Mouse (Mus musculus) gastrocnemius, adult 2 months (tissue): ENCODE measurements around the gene Slc2a12. TPM values are rescaled to one million over a fixed set of nuclear protein-coding genes. Genes with fewer than 3 reads are reported as not detected.

Experiments
- DNase-seq: peaks from one replicate; pipeline ENCODE4 v3.0.0; 2022
- H3K27ac ChIP-seq: fragments of 200-600 bp; 2 replicates; pipeline ENCODE4 v1.8.1; 2022; ENCODE audit warnings: mild to moderate bottlenecking
- H3K4me3 ChIP-seq: fragments of 200-600 bp; 2 replicates; pipeline ENCODE4 v1.8.1; 2022; ENCODE audit warnings: mild to moderate bottlenecking, moderate library complexity
- CTCF ChIP-seq: fragments of 200-600 bp; IDR thresholded peaks from 2 replicates; pipeline ENCODE4 v1.8.1; 2022; ENCODE audit warnings: antibody characterized with exemption, mild to moderate bottlenecking, moderate library complexity
- intact Hi-C: fragments of 180-260 bp; cut with DNase I; formaldehyde crosslinking; loops from one replicate; pipeline ENCODE4 v1.15.1; 2025
- total RNA-seq, 2 experiments: library from RNA; stranded (reverse); gene quantifications; 2 replicates each; pipeline ENCODE4 v1.2.3; 2021

Gene Slc2a12
- total RNA-seq, 2 experiments from 2014 or later = 13.3 to 13.8 TPM

DNA sequence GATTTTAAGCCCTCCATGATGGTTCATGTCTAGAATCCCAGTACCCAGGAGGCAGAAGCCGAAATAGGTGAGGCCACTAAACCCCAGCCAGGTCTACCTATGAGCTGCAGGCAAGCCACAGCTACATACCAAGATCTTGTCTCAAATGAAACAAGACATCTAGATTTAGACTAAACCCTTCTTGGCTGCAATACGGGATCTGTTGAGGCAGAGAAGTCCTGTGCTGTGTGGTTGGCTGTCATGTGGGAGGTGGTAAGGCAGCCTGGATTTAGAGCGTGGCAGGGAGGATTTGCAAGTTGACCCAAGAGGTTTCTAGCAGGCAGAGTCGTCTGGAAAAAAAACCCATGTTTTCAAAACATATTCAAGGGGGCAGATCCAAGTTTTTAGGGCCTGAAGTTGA is 12.9 kb upstream of the Slc2a12 start:
- no peak overlapping the region for H3K27ac ChIP-seq
- no peak for DNase-seq
- TF ChIP-seq CTCF = no peak
- intact Hi-C loops = no loop called here
- no peak overlapping the region for H3K4me3 ChIP-seq

DNA sequence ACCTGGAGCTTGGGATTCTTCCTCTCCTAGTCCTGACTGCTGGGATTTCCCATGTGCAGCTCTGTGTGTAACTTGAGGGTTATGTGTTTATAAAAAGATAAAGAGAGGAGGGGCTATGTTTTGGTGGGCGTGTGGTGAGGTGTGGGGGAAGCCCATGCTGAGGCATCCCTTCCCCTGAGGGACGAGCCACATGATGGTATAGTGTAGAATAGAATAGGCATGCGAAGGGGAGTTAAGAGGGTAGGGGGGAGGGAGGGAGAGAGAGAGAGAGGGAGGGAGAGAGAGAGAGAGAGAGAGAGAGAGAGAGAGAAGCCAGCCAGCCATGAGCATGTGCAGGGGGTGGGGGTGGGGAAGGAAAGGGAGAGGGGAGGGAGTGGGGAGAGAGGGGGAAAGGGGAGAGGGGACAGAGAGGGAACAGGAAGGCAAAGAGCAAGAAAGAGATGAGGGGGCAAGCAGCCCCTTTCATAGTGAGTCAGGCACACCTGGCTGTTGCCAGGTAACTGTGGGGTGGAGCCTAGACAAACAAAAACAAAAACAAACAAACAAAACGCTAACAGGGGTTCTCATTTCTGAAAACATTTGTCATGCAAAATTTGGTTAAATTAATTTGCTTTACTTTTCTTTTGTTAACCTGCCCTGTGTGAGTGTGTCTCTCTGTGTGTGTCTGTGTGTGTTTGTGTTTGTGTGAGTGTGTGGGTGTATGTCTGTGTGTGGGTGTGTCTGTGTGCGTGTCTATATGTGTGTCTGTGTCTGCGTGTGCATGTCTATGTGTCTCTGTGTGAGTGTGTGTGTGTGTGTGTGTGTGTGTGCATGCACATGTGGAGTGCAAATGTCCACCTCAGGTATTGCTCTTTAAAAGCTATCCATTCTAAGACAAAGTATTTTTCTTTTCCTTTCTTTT is 11.2 kb upstream of the Slc2a12 start:
- Histone ChIP-seq H3K27ac (no peak overlapping the region), H3K4me3 (no peak overlapping the region)
- no peak for DNase-seq
- TF ChIP-seq CTCF = no peak
- intact Hi-C loops = no loop called here

DNA sequence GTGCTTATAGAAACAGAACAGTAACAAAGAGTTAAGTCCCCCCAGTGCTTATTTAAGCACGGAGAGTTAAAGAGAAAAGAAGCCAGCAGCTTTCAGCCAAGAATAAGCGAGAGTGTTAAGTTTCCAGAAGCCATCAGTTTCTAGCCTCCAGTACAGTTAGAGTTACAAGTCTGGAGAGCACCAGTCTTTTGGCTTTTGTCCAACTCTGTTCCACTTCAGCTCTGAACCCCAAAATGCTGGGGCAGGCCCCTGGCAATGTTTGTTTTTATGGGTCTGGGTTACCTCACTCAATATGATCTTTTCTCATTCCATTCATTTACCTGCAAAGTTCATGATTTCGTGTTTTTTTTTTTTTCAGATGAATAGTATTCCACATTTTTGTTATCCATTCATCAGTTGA is 7.6 kb upstream of the Slc2a12 start:
- no peak overlapping the region for H3K27ac ChIP-seq
- DNase-seq = no peak
- no peak for TF ChIP-seq CTCF
- intact Hi-C loops = no loop called here
- H3K4me3 ChIP-seq = no peak overlapping the region

DNA sequence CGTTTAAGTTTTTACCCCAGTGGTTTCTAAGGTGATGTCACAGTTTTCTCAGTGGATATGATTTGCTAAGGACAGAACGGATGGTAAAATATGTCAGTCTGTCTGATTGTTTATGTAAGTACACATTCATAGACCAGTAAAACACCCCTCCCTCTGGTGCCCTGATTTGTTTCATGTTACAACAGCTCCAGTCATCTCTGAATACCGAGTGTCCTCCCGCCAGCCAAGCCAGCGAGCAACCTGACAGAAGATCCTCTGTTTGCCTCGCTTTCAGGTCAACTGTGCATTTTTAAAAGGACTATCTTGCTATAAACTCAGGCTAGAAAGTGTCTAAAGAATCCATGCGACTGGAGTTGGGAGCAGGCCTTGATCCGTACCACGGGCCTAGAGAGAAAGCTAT is 640 bp upstream of the Slc2a12 start:
- Histone ChIP-seq H3K4me3 (peak overlapping the region; percentile 82), H3K27ac (peak overlapping the region; percentile 98)
- TF ChIP-seq CTCF = no peak
- intact Hi-C loops = loop anchor here (5.0 kb wide), 1 partner anchor 73 kb away; no protein-coding TSS in a partner anchor
- DNase-seq = peak; percentile 68

DNA sequence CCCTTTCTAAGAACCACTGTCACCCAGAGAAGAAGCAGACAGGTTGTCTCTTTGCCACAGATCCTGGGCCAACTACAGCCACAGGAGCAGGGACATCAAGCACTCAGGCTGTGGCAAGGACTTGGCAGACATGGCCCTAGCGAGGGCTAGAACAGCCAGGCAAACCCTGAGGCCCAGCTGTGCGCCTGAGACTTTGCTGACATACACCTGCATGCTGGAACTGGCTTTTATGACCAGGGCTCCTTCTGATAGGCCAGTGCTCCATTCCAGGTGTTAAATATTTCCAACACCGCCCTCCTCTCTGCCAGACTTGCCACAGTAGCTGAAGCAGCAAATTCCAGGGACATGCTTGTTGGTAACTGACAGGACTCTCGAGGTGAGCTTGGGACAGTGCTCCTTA is 3.9 kb downstream of the Slc2a12 start:
- intact Hi-C loops = no loop called here
- Histone ChIP-seq H3K27ac (peak overlapping the region; percentile 55), H3K4me3 (no peak overlapping the region)
- DNase-seq = peak; percentile 46
- no peak for TF ChIP-seq CTCF

DNA sequence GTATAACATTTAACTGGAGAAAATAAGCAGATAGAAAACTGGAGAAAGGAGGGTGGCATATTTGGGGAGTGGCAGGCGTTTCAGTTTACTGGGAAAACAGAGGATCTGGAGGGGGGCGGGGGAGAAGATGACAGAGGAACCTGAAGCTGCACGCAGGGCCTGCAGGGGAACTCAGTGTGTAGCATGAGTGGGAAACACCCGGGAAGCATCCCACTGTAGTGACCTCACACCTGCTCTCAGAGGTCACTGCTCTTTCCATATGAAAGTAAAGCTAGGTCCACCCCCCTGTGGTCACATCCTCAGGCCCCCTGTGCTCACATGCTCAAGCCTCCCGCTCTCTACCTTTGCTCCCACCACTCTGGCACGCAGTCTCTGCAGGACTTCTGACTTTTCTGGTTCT is 9.0 kb downstream of the Slc2a12 start:
- no peak for TF ChIP-seq CTCF
- Histone ChIP-seq H3K4me3 (no peak overlapping the region), H3K27ac (no peak overlapping the region)
- DNase-seq = no peak
- intact Hi-C loops = no loop called here

DNA sequence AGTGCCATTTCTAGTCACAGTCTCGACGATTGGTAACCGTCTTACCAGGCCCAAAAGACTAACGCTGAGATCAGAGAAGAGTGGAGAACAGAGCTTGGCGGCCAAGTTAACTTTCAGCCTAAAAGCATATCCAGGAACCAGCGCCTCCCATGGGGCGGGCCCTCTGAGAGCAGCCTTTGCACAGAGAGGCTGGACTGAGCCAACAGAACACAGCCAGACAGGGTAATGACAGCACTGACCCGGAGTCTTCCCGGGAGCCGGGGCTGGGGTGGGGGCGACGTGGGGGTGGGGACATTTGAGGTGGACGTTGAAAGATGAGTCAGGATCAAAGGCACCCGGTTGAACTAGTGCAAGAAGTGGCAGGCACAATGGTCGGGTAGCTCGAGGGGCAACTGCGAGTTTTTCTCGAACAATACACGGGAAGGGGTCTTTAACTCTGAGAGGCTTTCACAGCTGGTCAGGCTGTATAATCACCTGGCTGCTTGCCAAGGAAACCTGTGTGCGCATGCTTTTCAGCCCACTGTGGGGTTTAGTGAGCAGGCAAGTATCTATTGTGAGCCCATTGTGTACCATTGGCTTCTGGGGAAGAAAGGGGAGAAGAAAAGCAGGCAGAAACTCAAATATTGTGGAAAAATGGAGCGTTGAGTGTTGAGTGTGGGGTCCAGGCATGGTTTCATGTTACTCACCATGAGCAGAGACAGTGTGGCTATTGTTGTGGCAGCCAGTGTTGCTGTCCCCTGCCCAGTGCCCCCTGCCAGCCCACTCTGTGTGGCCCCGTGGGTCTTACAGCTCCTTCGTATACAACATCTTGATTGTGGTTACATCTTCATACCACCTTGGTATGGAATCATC is 13.9 kb downstream of the Slc2a12 start:
- no peak for TF ChIP-seq CTCF
- DNase-seq = peak; percentile 61
- H3K4me3 ChIP-seq = peak overlapping the region; percentile 9; the same call in 1 of the 2 replicates
- H3K27ac ChIP-seq = no peak overlapping the region
- intact Hi-C loops = no loop called here

DNA sequence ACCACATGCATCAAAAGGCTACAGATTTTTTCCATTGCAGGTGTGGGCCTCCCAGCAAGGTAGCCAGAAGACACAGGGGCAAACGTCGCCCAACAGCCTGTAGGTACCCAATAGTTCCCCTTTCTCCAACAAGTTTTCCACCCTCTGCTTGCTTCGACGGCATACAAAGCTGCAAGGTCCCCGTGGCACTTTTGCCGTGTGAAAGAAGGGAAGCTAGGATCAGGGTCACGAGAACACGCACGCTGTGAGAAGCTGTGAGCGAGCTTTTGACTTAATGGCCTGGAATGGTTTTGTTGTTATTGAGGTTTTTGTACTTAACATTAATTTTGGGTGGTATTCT is 14.5 kb downstream of the Slc2a12 start:
- H3K27ac ChIP-seq = no peak overlapping the region
- no peak for DNase-seq
- H3K4me3 ChIP-seq = no peak overlapping the region
- no peak for TF ChIP-seq CTCF
- intact Hi-C loops = no loop called here

DNA sequence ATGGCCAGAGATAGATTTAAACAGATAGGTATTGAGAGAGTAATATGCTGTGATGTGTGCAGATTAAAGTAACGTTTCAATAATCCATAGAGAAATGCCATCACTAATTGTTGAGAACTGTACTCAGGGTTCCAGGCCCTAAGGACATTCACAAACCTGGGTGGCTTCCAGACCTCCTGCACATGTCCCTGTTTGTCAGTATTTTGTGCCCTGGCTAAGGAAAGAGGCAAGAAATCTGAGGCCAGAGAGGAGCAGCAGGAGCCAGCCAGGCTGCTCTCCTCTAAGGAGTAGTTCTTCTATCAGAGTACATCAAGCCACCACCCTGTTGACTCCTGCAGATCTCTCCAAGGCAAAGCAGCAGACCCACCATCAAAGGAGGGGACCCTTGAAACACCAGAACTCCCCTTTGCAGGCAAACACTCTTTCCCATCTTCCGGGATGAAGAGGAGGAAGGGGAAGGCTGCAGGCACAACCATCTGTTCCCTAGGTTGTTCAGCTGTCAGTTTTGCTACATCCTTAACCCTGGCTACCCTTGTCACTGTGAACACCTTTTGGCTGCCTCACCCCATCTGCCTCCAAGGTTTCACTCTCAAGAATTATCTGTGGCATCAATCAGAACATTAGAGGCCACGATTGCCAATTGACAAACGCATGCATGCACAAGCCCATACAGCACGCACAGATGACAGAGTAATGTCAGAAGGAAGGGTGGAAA is 15.6 kb downstream of the Slc2a12 start:
- TF ChIP-seq CTCF = no peak
- Histone ChIP-seq H3K27ac (peak overlapping the region; percentile 54), H3K4me3 (no peak overlapping the region)
- intact Hi-C loops = no loop called here
- DNase-seq = peak; percentile 47

DNA sequence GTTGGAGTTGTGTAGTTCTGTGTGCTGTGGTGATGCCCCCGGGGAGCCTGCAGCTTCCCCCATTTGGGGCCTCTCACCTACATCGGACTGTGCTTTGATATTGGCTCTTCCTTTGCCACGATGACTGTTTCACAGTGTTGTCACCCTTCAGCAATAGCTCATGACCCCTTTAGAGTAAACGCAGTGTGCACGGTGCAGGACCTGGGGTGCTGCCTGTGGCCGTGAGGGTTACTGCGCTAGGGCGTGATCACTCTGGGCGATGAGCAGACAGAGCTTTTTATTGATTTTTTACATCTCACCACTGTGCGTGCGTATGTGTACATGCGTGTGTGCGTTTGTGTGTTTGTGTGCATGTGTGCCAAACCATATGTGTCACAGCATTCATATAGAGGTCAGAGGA is 23.7 kb downstream of the Slc2a12 start:
- intact Hi-C loops = no loop called here
- TF ChIP-seq CTCF = no peak
- DNase-seq = no peak
- no peak overlapping the region for H3K27ac ChIP-seq
- no peak overlapping the region for H3K4me3 ChIP-seq

DNA sequence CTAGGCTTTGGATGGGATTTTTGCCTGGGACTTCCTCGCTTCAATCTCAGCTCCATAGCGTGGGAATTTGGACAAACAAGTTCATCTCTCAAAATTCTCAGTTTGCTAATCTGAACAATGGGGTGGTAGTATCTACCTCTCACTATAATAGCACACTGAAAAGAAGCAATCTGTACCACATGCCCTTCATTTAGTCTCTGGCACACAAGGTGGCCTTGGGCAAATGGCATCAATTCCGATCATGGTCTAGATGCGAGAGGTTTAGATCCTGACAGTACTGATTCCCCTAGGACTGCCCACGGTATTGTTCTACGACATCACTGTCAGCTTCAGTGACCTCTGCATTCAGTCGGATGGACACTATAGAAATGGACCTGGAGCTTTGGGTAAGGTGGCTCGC is 29.4 kb downstream of the Slc2a12 start:
- peak overlapping the region; percentile 31; the same call in 1 of the 2 replicates for H3K27ac ChIP-seq
- no peak for DNase-seq
- no peak overlapping the region for H3K4me3 ChIP-seq
- no peak for TF ChIP-seq CTCF
- intact Hi-C loops = no loop called here

DNA sequence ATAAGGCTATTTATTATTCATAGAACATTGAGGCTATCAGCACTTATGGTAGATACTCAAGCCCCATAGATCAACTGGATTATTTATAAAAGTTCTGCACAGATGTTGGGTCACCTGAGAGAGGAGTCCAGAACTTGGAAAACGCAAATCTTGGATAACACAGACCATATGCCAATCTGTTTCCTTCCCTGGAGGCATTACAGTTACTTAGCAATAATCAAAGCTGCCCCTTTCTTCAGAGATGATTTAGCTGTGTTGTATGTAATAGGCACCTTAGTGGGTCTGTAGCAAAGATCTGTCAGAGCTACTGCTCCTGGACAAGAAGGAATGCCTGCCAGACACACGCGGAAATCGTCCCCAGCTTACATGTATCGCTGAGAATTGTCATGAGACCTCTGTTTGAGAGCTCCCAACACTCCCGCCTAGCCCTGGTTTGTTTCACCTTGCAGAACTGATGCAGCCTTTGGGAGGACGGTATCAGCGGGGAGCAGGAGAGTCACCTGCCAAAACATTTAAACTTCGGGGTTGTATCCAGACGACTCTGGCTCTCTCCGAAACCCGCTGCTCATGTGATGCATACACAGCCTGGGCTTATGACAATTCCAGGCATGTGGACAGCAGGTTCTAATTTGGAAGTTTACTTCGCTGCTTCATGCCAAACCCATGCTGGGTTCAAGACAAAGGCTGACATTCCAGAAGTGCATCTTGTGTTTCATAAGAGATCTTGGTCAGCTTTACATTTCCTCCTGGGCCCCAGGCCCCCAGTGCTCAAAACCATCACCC is 31.2 kb downstream of the Slc2a12 start:
- intact Hi-C loops = no loop called here
- TF ChIP-seq CTCF = no peak
- no peak overlapping the region for H3K27ac ChIP-seq
- no peak overlapping the region for H3K4me3 ChIP-seq
- no peak for DNase-seq
